Mouse (Mus musculus) liver, embryonic 12.5 days (tissue): ENCODE results near the gene Selenbp1. TPM values are rescaled to one million over a fixed set of nuclear protein-coding genes. Genes with fewer than 3 reads are reported as not detected.

Experiments used
- ATAC-seq: fragments of 200-750 bp; cut with Nextera tagmentation; 2 replicates; pipeline ENCODE4 v1.8.0; 2017; ENCODE audit warnings: moderate number of reproducible peaks, mild to moderate bottlenecking, moderate library complexity
- H3K27ac ChIP-seq: fragments of 300-500 bp; sonication (generic); 2 replicates; pipeline ENCODE4 v1.5.1; 2016; ENCODE audit warnings: mild to moderate bottlenecking
- H3K27me3 ChIP-seq: fragments of 300-500 bp; sonication (generic); replicated peaks from 2 replicates; pipeline ENCODE4 v1.6.1; 2016; ENCODE audit warnings: mild to moderate bottlenecking, moderate library complexity
- H3K36me3 ChIP-seq: fragments of 300-500 bp; sonication (generic); 2 replicates; pipeline ENCODE4 v1.6.1; 2016; ENCODE audit warnings: mild to moderate bottlenecking, moderate library complexity
- H3K4me1 ChIP-seq: fragments of 300-500 bp; sonication (generic); 2 replicates; pipeline ENCODE4 v1.6.1; 2016
- H3K4me2 ChIP-seq: fragments of 300-500 bp; sonication (generic); 2 replicates; pipeline ENCODE4 v1.6.1; 2016; ENCODE audit warnings: mild to moderate bottlenecking, moderate library complexity
- H3K4me3 ChIP-seq: fragments of 300-500 bp; sonication (generic); 2 replicates; pipeline ENCODE4 v1.5.1; 2016; ENCODE audit warnings: mild to moderate bottlenecking, moderate library complexity
- H3K9ac ChIP-seq: fragments of 300-500 bp; sonication (generic); 2 replicates; pipeline ENCODE4 v1.6.1; 2016; ENCODE audit warnings: mild to moderate bottlenecking, moderate library complexity
- H3K9me3 ChIP-seq: fragments of 300-500 bp; sonication (generic); replicated peaks from 2 replicates; pipeline ENCODE4 v1.6.1; 2016; ENCODE audit warnings: mild to moderate bottlenecking, moderate library complexity
- WGBS: fragments of 180-500 bp; shearing (Covaris S2); methylation state at CpG from one replicate; pipeline ENCODE4 v1.1.7; 2016; ENCODE audit not compliant: insufficient replicate concordance; 5-methylcytosine and 5-hydroxymethylcytosine counted together
- polyA plus RNA-seq: library from polyadenylated mRNA; unstranded; fragments of >200 nt; fragmentation: Nextera tagmentation; extraction: Ambion mirVana; gene quantifications from 2 replicates; pipeline ENCODE4 v1.2.1, GENCODE M21; 2016

The Selenbp1 gene
- polyA plus RNA-seq, 1 experiment from 2014 or later: 54.0 TPM

DNA sequence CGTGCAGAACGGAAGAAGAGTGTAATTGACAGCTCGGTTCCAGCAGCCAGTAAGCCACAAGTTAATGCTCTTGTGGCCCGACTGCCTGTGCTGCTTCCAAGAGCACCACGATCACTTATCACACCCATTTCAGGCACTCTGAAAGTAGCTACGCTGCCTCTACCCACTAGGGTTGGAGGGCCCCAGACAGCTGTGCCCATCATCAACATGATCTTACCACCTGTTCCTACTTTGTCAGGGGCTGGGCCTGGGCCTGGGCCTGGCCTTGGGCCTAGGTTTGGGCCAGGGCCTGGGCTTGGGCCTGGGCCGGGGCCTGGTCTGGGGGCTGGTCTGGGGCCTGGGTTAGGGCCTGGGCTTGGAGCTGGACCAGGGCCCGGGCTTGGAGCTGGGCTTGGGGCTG is 25.4 kb downstream of the Selenbp1 start:
- H3K4me2 ChIP-seq: no peak overlapping the region
- no peak overlapping the region for H3K9ac ChIP-seq
- ATAC-seq: no peak
- peak overlapping the region; percentile 23; the same call in 1 of the 2 replicates for H3K27ac ChIP-seq
- WGBS: 53% methylated on average over 8 of the region's 8 CpGs
- H3K27me3 ChIP-seq: no peaks in the 10 kb centered on the region
- no peaks in the 10 kb centered on the region for H3K9me3 ChIP-seq
- peaks cover 26% of the 10 kb centered on the region for H3K4me1 ChIP-seq
- no peak overlapping the region for H3K4me3 ChIP-seq
- peaks cover 35% of the 10 kb centered on the region for H3K36me3 ChIP-seq

DNA sequence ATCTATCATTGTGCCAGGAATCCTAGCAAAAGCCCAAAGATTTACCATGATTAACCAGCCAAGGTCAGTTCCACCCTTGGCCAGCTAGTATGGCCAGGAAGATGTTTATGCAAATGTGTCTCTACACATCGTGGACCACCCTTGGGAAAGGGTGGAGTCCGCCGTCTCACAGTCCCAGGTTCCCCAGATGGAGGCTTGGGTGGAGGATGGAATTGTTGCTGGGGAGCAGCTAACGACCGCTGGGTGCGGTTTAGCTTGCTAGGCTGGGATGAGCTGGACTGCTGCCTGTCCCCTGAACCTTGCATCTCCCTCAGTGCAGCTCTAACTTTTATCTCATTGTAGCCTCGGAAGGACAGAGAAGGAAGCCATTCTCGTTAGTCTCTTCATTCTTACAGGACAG is 27.0 kb downstream of the Selenbp1 start:
- ATAC-seq: no peak
- no peak overlapping the region for H3K4me2 ChIP-seq
- WGBS: 51% methylated on average over 8 of the region's 8 CpGs

DNA sequence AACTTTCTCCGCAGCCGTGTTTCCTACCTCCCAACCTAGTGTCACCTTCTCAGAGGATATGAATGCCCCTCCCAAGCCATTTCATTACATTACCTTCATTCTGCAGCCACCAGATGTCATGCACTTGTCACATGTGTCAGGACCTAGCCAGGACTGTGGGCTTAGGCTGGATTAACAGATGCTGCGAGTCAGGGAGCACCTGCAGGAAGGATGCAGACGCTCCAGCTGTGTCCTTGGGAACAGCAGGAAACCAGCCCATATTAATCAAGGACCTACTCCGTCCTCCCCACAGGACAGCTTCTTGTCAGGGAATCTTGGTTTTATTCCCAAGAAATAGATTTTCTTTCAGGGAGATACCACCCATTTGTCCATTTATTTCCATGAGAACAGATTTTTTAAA is 27.5 kb downstream of the Selenbp1 start:
- 61% methylated on average over 5 of the region's 5 CpGs for WGBS
- ATAC-seq: no peak
- Histone ChIP-seq H3K4me1 (peaks cover 12% of the 10 kb centered on the region), H3K27ac (no peak overlapping the region), H3K9ac (no peak overlapping the region), H3K36me3 (peaks cover 35% of the 10 kb centered on the region), H3K4me2 (no peak overlapping the region), H3K9me3 (no peaks in the 10 kb centered on the region), H3K27me3 (no peaks in the 10 kb centered on the region), H3K4me3 (no peak overlapping the region)

More for the DNA sequence above, 27.0 kb downstream of the Selenbp1 start:
- H3K27ac ChIP-seq: no peak overlapping the region
- H3K36me3 ChIP-seq: peaks cover 35% of the 10 kb centered on the region
- no peak overlapping the region for H3K9ac ChIP-seq
- no peaks in the 10 kb centered on the region for H3K9me3 ChIP-seq
- no peaks in the 10 kb centered on the region for H3K27me3 ChIP-seq
- peaks cover 15% of the 10 kb centered on the region for H3K4me1 ChIP-seq
- H3K4me3 ChIP-seq: no peak overlapping the region

DNA sequence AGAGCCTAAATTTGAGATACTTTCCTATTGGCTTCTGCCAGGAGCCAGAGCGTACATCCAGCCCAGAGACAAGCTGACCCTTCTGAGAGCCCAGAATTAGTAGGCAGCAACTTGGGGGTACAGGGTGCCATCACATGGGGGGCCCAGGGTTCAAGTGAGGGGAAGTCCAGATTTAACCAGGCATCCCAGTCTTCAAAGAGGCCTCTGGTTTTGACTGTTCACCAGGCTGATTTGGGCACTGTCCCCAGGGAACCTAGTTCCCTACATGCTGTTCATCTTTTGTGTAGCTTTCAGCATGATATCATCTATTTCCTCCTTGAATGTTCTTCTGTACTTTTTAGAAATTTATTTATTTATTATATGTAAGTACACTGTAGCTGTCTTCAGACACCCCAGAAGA is 32.1 kb downstream of the Selenbp1 start:
- Histone ChIP-seq H3K4me2 (no peak overlapping the region), H3K27me3 (no peaks in the 10 kb centered on the region), H3K4me1 (no peaks in the 10 kb centered on the region), H3K4me3 (no peak overlapping the region), H3K36me3 (no peaks in the 10 kb centered on the region), H3K9me3 (no peaks in the 10 kb centered on the region), H3K27ac (no peak overlapping the region), H3K9ac (no peak overlapping the region)
- ATAC-seq: no peak
- 74% methylated on average over 1 of the region's 1 CpGs for WGBS

DNA sequence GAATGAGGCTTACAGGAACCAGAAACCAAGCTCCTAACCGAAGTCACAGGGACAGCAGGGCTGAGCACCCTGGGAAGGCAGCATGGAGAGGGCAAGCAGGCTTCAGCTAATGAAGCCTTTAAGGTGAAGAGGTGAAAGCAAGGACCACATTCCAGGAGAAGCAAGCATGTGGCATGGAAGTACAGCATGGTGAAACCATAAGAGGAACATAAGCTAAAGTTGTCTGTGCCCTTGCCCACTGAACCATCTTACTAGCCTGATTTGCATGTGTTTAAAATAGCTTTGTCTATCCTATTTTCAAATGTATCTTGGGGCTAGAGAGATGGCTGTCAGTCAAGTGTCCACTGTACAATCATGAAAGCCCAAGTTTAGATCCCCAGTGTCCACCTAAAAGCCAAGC is 33.0 kb downstream of the Selenbp1 start:
- Histone ChIP-seq H3K36me3 (no peaks in the 10 kb centered on the region), H3K9me3 (no peaks in the 10 kb centered on the region), H3K9ac (no peak overlapping the region), H3K27ac (no peak overlapping the region), H3K27me3 (no peaks in the 10 kb centered on the region), H3K4me3 (no peak overlapping the region), H3K4me1 (no peaks in the 10 kb centered on the region), H3K4me2 (no peak overlapping the region)
- ATAC-seq: no peak
- WGBS: 73% methylated on average over 1 of the region's 1 CpGs

DNA sequence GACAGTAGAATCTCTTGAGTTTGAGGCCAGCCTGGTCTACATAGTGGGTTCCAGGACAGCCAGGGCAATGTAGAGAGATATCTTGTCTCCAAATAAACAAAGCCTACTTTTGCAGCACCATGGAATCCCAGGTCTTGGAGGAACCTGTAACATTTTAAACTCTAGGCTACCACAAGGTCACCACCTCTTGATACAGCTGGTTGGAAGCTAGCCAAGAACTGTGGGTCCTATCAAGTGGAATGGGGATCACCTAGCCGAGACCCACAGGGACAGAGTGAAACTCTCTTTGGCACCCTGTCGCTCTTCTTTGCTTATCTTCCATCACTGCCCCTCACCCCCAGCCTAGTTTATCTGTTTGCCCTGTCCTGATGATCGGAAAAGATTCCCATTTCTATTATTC is 39.7 kb downstream of the Selenbp1 start:
- peaks cover 38% of the 10 kb centered on the region for H3K4me1 ChIP-seq
- H3K4me2 ChIP-seq: no peak overlapping the region
- H3K27ac ChIP-seq: no peak overlapping the region; the same call in 1 of the 2 replicates
- no peak for ATAC-seq
- H3K4me3 ChIP-seq: no peak overlapping the region
- H3K9ac ChIP-seq: no peak overlapping the region
- H3K9me3 ChIP-seq: no peaks in the 10 kb centered on the region
- peaks cover 6% of the 10 kb centered on the region for H3K36me3 ChIP-seq
- WGBS: 69% methylated on average over 3 of the region's 3 CpGs
- no peaks in the 10 kb centered on the region for H3K27me3 ChIP-seq

DNA sequence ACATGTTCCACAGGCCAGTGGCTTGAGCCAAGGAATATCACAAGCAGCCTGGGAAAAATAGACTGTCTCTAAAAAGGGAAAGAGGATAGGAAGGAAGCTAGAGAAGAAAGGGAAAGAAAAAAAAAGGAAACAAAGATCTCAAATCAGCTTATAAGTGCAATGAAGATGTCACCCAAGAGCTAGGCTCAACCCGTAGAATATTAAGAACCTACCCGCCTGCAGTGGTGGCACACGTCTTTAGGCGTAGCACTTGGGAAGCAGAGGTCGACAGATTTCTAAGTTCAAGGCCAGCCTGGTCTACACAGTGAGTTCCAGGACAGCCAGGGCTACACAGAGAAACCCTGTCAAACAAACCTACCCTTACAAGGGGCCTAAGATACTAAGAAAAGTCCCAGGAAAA is 40.8 kb downstream of the Selenbp1 start:
- no peaks in the 10 kb centered on the region for H3K9me3 ChIP-seq
- H3K4me2 ChIP-seq: peak overlapping the region; percentile 90
- H3K4me1 ChIP-seq: peaks cover 41% of the 10 kb centered on the region
- H3K36me3 ChIP-seq: peaks cover 15% of the 10 kb centered on the region
- ATAC-seq: no peak
- WGBS: 88% methylated on average over 5 of the region's 5 CpGs
- H3K27ac ChIP-seq: no peak overlapping the region
- no peaks in the 10 kb centered on the region for H3K27me3 ChIP-seq
- H3K4me3 ChIP-seq: peak overlapping the region; percentile 94
- H3K9ac ChIP-seq: peak overlapping the region; percentile 92

DNA sequence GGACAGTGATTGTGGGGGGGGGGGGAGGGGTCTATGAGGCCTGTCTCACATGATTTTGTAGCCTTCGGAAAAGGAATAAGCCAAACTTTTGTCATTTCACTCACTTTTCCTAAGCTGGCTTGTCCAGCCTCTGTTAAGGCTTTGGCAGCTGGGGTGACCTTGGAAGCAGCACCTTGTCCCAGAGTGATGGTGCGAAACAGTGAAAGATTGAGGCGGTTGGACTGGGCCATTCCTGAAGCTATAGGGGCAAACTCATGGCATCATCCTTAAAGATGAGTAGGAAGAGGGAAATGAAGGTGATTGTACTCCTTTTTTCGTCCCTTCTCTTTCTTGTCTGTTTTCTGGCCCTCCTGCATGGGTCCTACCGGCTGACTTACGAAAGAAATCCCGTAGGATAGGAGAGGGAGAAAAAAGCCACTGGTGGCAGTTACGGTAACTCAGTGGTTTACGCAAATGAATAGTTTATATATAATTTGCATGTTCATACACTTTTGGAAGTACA is 41.2 kb downstream of the Selenbp1 start:
- 29% methylated on average over 9 of the region's 9 CpGs for WGBS
- 0 out of 2 replicates have a peak overlapping the region, but pooled peaks have one; percentile 22 for H3K27ac ChIP-seq
- peak; percentile 45 for ATAC-seq

DNA sequence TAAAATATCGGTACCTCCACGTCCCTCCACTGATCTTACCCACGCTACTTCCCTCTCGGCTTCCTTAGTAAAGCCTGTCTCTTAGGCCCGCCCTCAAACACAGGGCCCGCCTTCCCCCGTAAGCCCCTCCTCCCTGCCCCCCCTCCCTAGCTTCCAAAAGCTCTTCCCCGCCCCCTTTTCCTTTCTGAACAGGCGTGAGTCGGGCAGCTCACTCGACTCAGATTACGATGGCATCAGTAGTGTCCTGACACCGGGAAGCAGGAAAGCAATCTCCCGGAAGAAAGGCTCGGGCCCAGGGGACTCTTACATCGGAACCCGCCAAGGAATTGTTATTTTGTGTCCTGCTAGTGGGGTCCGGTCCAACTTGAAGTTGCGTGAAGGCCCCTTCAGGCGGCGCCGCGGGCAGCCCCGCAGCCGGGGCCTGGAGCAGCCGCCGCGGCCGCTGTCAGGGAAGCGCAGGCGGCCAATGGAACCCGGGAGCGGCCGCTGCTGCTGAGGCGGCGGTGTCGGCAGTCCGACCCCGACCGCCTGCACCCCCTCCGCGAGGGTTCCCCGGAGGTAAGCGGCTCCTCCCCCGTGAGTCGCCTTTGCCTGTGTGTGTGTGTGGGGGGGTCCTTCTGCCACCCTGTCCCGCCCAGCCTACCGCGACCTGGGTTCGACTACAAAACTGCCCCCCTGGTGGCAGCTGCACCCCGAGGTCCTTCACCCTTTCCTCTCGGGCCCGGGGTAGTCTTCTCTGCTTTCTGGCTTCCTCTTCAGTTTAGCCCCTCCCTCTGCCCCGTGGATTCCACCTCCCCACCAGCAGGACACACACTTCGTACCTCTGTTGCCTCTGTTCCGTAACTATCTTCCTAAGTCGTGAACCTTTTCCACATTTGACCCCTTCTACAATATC is 41.9 kb downstream of the Selenbp1 start, which contains the start of gene Pi4kb:
Gene Pi4kb, plus strand, starts transcription at position 204 of the 895 bp plus-strand sequence.
- H3K36me3 ChIP-seq: peaks cover 21% of the 10 kb centered on the region
- peaks cover 41% of the 10 kb centered on the region for H3K4me1 ChIP-seq

More for the DNA sequence above, 41.2 kb downstream of the Selenbp1 start:
- Histone ChIP-seq H3K9me3 (no peaks in the 10 kb centered on the region), H3K36me3 (peaks cover 18% of the 10 kb centered on the region), H3K27me3 (no peaks in the 10 kb centered on the region), H3K4me1 (peaks cover 41% of the 10 kb centered on the region), H3K4me2 (peak overlapping the region; percentile 90), H3K4me3 (peak overlapping the region; percentile 94), H3K9ac (peak overlapping the region; percentile 92)

DNA sequence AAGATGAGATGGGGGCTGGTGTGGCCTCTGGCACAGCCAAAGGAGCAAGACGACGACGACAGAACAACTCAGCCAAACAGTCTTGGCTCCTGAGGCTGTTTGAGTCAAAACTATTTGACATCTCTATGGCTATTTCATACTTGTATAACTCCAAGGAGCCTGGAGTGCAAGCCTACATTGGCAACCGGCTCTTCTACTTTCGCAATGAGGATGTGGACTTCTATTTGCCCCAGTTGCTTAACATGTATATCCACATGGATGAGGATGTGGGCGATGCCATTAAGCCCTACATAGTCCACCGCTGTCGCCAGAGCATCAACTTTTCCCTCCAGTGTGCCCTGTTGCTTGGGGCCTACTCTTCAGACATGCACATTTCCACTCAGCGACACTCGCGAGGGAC is 51.5 kb downstream of the Selenbp1 start:
- no peak overlapping the region for H3K4me3 ChIP-seq
- no peak for ATAC-seq

More for the DNA sequence above, 41.9 kb downstream of the Selenbp1 start, which contains the start of gene Pi4kb:
- Histone ChIP-seq H3K27ac (peak within 1 kb of the TSS; percentile 84), H3K27me3 (no peaks in the 10 kb centered on the region), H3K4me3 (peak within 1 kb of the TSS; percentile 94), H3K9ac (peak within 1 kb of the TSS; percentile 92), H3K4me2 (peak within 1 kb of the TSS; percentile 90), H3K9me3 (no peaks in the 10 kb centered on the region)
- peak; percentile 90 for ATAC-seq
- under 1% methylated on average over 57 of the region's 57 CpGs for WGBS

DNA sequence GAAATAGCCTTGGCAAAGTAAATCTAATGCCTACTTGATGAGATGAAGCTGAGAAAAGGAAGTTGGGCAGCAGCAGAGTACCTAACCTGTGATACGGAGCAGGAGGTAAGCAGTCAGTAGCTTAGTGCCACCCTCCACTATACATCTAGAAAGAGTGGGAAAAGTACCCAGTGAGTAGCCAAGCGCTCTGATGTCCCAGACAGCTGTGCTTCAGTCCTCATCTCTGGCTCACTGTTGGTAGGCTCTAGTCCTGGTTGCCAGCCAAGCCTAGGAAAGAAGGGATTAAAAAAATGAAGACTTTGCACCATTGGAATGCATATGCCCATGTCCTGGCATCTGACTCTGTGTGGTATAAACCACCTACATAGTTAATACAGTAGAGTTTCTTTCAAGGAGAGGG is 52.7 kb downstream of the Selenbp1 start:
- no peak for ATAC-seq
- Histone ChIP-seq H3K27ac (no peak overlapping the region), H3K4me2 (no peak overlapping the region), H3K4me3 (no peak overlapping the region), H3K4me1 (peaks cover 33% of the 10 kb centered on the region), H3K36me3 (peaks cover 64% of the 10 kb centered on the region), H3K27me3 (no peaks in the 10 kb centered on the region), H3K9me3 (no peaks in the 10 kb centered on the region), H3K9ac (no peak overlapping the region)
- WGBS: 79% methylated on average over 2 of the region's 2 CpGs

More for the DNA sequence above, 51.5 kb downstream of the Selenbp1 start:
- Histone ChIP-seq H3K4me2 (no peak overlapping the region), H3K36me3 (peaks cover 60% of the 10 kb centered on the region), H3K9me3 (no peaks in the 10 kb centered on the region), H3K9ac (no peak overlapping the region), H3K4me1 (peaks cover 33% of the 10 kb centered on the region), H3K27me3 (no peaks in the 10 kb centered on the region), H3K27ac (no peak overlapping the region)
- WGBS: 89% methylated on average over 11 of the region's 11 CpGs

DNA sequence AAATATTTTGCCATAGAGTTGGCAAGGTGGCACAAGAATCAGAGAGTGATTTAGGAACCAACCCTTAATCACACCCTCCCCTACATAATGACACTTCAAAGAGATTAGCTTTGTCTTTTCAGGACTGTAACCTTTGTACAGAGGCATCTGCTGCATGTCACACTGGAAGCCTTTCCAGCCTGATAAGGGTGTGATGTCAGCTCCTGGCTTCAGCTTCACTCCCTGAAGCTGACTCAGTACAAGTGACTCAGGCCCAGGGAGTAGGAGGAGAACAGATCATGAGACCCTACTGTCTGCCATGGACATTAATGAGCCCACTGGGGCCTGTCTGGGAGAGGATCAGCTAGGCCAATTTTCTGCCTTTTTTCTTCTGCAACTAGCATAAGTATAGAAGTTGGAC is 54.7 kb downstream of the Selenbp1 start:
- Histone ChIP-seq H3K27me3 (no peaks in the 10 kb centered on the region), H3K4me1 (peaks cover 33% of the 10 kb centered on the region), H3K4me3 (no peak overlapping the region), H3K4me2 (no peak overlapping the region), H3K27ac (no peak overlapping the region), H3K36me3 (peaks cover 60% of the 10 kb centered on the region), H3K9ac (no peak overlapping the region), H3K9me3 (no peaks in the 10 kb centered on the region)
- ATAC-seq: peak; percentile 87
